Comparison of ENCODE assay signal across 22 mouse cellular contexts in genomic region chr11:22626407-22626806, GRCm38 (mm10).
DNase-seq lines count a peak whose midpoint lies in the region; ATAC-seq lines count a peak whose summit lies in the region.
"Had no signal": no experiment of that assay in that cellular context is flagged by ENCODE, and none has a peak within 500 bp of the region (broad histone marks: within the 10 kb centered on the region; RNA-seq: fewer than 3 reads in every experiment).

No protein-coding gene starts in this region.

- no peak overlapping the region for H3K27ac ChIP-seq in forebrain, embryonic 11.5 days (ENCODE audit: low read depth, low read length)
- H3K27ac ChIP-seq: embryonic facial prominence, embryonic 10.5 days; embryonic facial prominence, embryonic 12.5 days; forebrain, embryonic 12.5 days had no signal

- peak; percentile 19 for DNase-seq in CD4-positive helper T cell, adult 2 months (ENCODE audit: low read depth, low spot score)
- peak; percentile 39 for DNase-seq in induced T-regulatory cell, adult 2 months (ENCODE audit: low read depth)
- DNase-seq in thymus, postnatal 0 days (ENCODE audit: low spot score): no peak
- DNase-seq in gastrocnemius, adult 8-10 months (ENCODE audit: low spot score in 2 of 2): no peak
- DNase-seq in forebrain, embryonic 11.5 days (ENCODE audit: low spot score): no peak
- no peak for DNase-seq in cerebellum, postnatal 10 days
- DNase-seq: adrenal gland, adult 2 months; adrenal gland, postnatal 10 days; adrenal gland, postnatal 25 days; B cell, adult 2 months; cerebellum, adult 11 months; cerebellum, adult 18-20 months; cerebellum, adult 8-10 months; cerebellum, adult 9-11 months; cerebellum, postnatal 25 days had no signal

- no peaks in the 10 kb centered on the region for H3K27me3 ChIP-seq in forebrain, embryonic 11.5 days (ENCODE audit: control insufficient read depth, insufficient read depth, low read length)
- H3K27me3 ChIP-seq: embryonic facial prominence, embryonic 12.5 days; forebrain, embryonic 12.5 days had no signal

- no peaks in the 10 kb centered on the region for H3K9me3 ChIP-seq in forebrain, embryonic 11.5 days (ENCODE audit: control insufficient read depth, low read length)
- H3K9me3 ChIP-seq: embryonic facial prominence, embryonic 10.5 days; embryonic facial prominence, embryonic 12.5 days; forebrain, embryonic 12.5 days; G1E had no signal

- no peak overlapping the region for H3K4me2 ChIP-seq in forebrain, embryonic 11.5 days (ENCODE audit: low read depth, low read length, severe bottlenecking)
- H3K4me2 ChIP-seq: embryonic facial prominence, embryonic 12.5 days; forebrain, embryonic 12.5 days had no signal

- no peak overlapping the region for H3K4me3 ChIP-seq in forebrain, embryonic 11.5 days (ENCODE audit: low read depth, low read length)
- H3K4me3 ChIP-seq: embryonic facial prominence, embryonic 10.5 days; embryonic facial prominence, embryonic 12.5 days; forebrain, embryonic 12.5 days had no signal

- H3K36me3 ChIP-seq in forebrain, embryonic 11.5 days (ENCODE audit: control insufficient read depth, insufficient read depth, low read length): no peaks in the 10 kb centered on the region
- H3K36me3 ChIP-seq: embryonic facial prominence, embryonic 10.5 days; embryonic facial prominence, embryonic 12.5 days; forebrain, embryonic 12.5 days; G1E had no signal

- 92% methylated on average over 1 of the region's 1 CpGs for WGBS in forebrain, embryonic 11.5 days

- peak; percentile 23 for ATAC-seq in CD4-positive, CD25-positive, alpha-beta regulatory T cell, adult 4 months
- no peak for ATAC-seq in forebrain, embryonic 11.5 days (replicated peaks; ENCODE audit: low FRiP score)
- ATAC-seq: forebrain, embryonic 14.5 days; forebrain, embryonic 16.5 days had no signal

- H3K4me1 ChIP-seq in forebrain, embryonic 11.5 days (replicated peaks; ENCODE audit: control insufficient read depth, insufficient read depth, low read length): no peaks in the 10 kb centered on the region
- H3K4me1 ChIP-seq: embryonic facial prominence, embryonic 12.5 days; forebrain, embryonic 12.5 days had no signal

- H3K9ac ChIP-seq in forebrain, embryonic 11.5 days (ENCODE audit: low read length): no peak overlapping the region
- H3K9ac ChIP-seq: embryonic facial prominence, embryonic 12.5 days; forebrain, embryonic 12.5 days had no signal

Comparison
In these comparisons a context has a peak if more than half of its experiments do, and no peak if none do; other contexts are left out.
1. DNase-seq: peak in CD4-positive helper T cell, adult 2 months (single experiment) and induced T-regulatory cell, adult 2 months (single experiment); none in thymus, postnatal 0 days (single experiment), gastrocnemius, adult 8-10 months (0 of 2), forebrain, embryonic 11.5 days (single experiment) and cerebellum, postnatal 10 days (0 of 2).